Mouse (Mus musculus): Measurements from ENCODE around the gene Tshz2.

- TF ChIP-seq POLR2A (IDR thresholded peaks at IDR 0.05; ENCODE audit: control insufficient read depth, low read depth, low read length), result no peak
- TF ChIP-seq CTCF (IDR thresholded peaks at IDR 0.05; ENCODE audit: control insufficient read depth, insufficient read depth, insufficient replicate concordance, low read depth, low read length), result no peak
Observed at GRCm38 (mm10) chr2:169607787-169608186, 25.0 kb upstream of the Tshz2 start.
